Mouse (Mus musculus) megakaryocyte, adult 5-6 weeks (primary cell): Measurements from ENCODE around the gene Twf1. TPM values are rescaled to one million over a fixed set of nuclear protein-coding genes. Genes with fewer than 3 reads are reported as not detected.

Source experiments
- total RNA-seq, 2 experiments: library from RNA; stranded (forward) in 1 of 2; stranded (reverse) in 1 of 2; fragments of 153-499, 151-499 nt in 1 of 2; fragments of 221-1000, 200-1000 nt in 1 of 2; gene quantifications; 2 replicates each; pipeline versions ENCODE4 v1.2.3 to v1.2.4; 2015 to 2017

Twf1 gene
- total RNA-seq, 2 experiments from 2014 or later, result 37.1 to 39.8 TPM

Other genes with a start within 250 kb of the Twf1 start
- not detected in 2 replicates for gene Adamts20, start 124.5 kb downstream of the Twf1 start, total RNA-seq (2015)
- not detected in 2 replicates for gene Adamts20, start 124.5 kb downstream of the Twf1 start, total RNA-seq (2017)
- gene Pus7l, start 46.3 kb downstream of the Twf1 start, total RNA-seq (2015), result 3.7 and 5.8 TPM in 2 replicates
- 3.8 and 4.8 TPM in 2 replicates for gene Pus7l, start 46.3 kb downstream of the Twf1 start, total RNA-seq (2017)
- gene Irak4, start 46.2 kb downstream of the Twf1 start, total RNA-seq (2015), result 18.4 and 25.3 TPM in 2 replicates
- 45.6 and 51.5 TPM in 2 replicates for gene Irak4, start 46.2 kb downstream of the Twf1 start, total RNA-seq (2017)
- gene Tmem117, start 39.3 kb upstream of the Twf1 start, total RNA-seq (2015), result not detected in 2 replicates
- not detected in 2 replicates for gene Tmem117, start 39.3 kb upstream of the Twf1 start, total RNA-seq (2017)